Mouse (Mus musculus): ENCODE data around the gene Htra3. TPM values are rescaled to one million over a fixed set of nuclear protein-coding genes. Genes with fewer than 3 reads are reported as not detected.

Htra3 gene
- polyA plus RNA-seq, 1 experiment from 2014 or later: 47.9 TPM

GRCm38 (mm10) chr5:35689374-35689773, 9.8 kb upstream of the Htra3 start:
- H3K27ac ChIP-seq (ENCODE audit: low read depth): no peak overlapping the region
- DNase-seq (ENCODE audit: low spot score): no peak

GRCm38 (mm10) chr5:35688851-35689250, 9.3 kb upstream of the Htra3 start:
- Histone ChIP-seq H3K9ac (ENCODE audit: low read length) (no peak overlapping the region), H3K36me3 (ENCODE audit: control insufficient read depth, insufficient read depth, low read length) (no peaks in the 10 kb centered on the region), H3K4me1 (replicated peaks; ENCODE audit: control insufficient read depth, insufficient read depth, low read length) (peaks cover 42% of the 10 kb centered on the region), H3K27ac (ENCODE audit: low read depth) (no peak overlapping the region), H3K27me3 (replicated peaks; ENCODE audit: control insufficient read depth, insufficient read depth, low read length) (no peaks in the 10 kb centered on the region), H3K9me3 (ENCODE audit: control insufficient read depth, low read length) (no peaks in the 10 kb centered on the region), H3K4me2 (ENCODE audit: low read length) (no peak overlapping the region), H3K4me3 (ENCODE audit: low read depth, low read length) (no peak overlapping the region)
- ATAC-seq (replicated peaks; ENCODE audit: low FRiP score, low TSS enrichment, low read depth) (no peak), DNase-seq (ENCODE audit: low spot score) (no peak)
- 71% methylated on average over 2 of the region's 2 CpGs for WGBS

More at GRCm38 (mm10) chr5:35689374-35689773, 9.8 kb upstream of the Htra3 start:
- H3K4me2 ChIP-seq (ENCODE audit: low read length): no peak overlapping the region
- peaks cover 39% of the 10 kb centered on the region for H3K4me1 ChIP-seq (replicated peaks; ENCODE audit: control insufficient read depth, insufficient read depth, low read length)
- no peak for ATAC-seq (replicated peaks; ENCODE audit: low FRiP score, low TSS enrichment, low read depth)
- H3K36me3 ChIP-seq (ENCODE audit: control insufficient read depth, insufficient read depth, low read length): no peaks in the 10 kb centered on the region
- no peaks in the 10 kb centered on the region for H3K27me3 ChIP-seq (replicated peaks; ENCODE audit: control insufficient read depth, insufficient read depth, low read length)
- H3K4me3 ChIP-seq (ENCODE audit: low read depth, low read length): no peak overlapping the region
- no peak overlapping the region for H3K9ac ChIP-seq (ENCODE audit: low read length)
- H3K9me3 ChIP-seq (ENCODE audit: control insufficient read depth, low read length): no peaks in the 10 kb centered on the region

- Histone ChIP-seq H3K4me1 (replicated peaks; ENCODE audit: control insufficient read depth, insufficient read depth, low read length) (peaks cover 39% of the 10 kb centered on the region), H3K9me3 (ENCODE audit: control insufficient read depth, low read length) (no peaks in the 10 kb centered on the region), H3K27ac (ENCODE audit: low read depth) (no peak overlapping the region), H3K9ac (ENCODE audit: low read length) (no peak overlapping the region), H3K4me2 (ENCODE audit: low read length) (no peak overlapping the region), H3K27me3 (replicated peaks; ENCODE audit: control insufficient read depth, insufficient read depth, low read length) (no peaks in the 10 kb centered on the region), H3K36me3 (ENCODE audit: control insufficient read depth, insufficient read depth, low read length) (no peaks in the 10 kb centered on the region), H3K4me3 (ENCODE audit: low read depth, low read length) (no peak overlapping the region)
- 45% methylated on average over 5 of the region's 5 CpGs for WGBS
- ATAC-seq (replicated peaks; ENCODE audit: low FRiP score, low TSS enrichment, low read depth) (no peak), DNase-seq (ENCODE audit: low spot score) (no peak)
Measured at GRCm38 (mm10) chr5:35687098-35687497, 7.5 kb upstream of the Htra3 start.

- WGBS: 82% methylated on average over 4 of the region's 4 CpGs
- Histone ChIP-seq H3K4me2 (ENCODE audit: low read length) (no peak overlapping the region), H3K27ac (ENCODE audit: low read depth) (no peak overlapping the region), H3K4me1 (replicated peaks; ENCODE audit: control insufficient read depth, insufficient read depth, low read length) (peaks cover 31% of the 10 kb centered on the region), H3K27me3 (replicated peaks; ENCODE audit: control insufficient read depth, insufficient read depth, low read length) (no peaks in the 10 kb centered on the region), H3K9ac (ENCODE audit: low read length) (no peak overlapping the region), H3K9me3 (ENCODE audit: control insufficient read depth, low read length) (no peaks in the 10 kb centered on the region), H3K4me3 (ENCODE audit: low read depth, low read length) (no peak overlapping the region), H3K36me3 (ENCODE audit: control insufficient read depth, insufficient read depth, low read length) (no peaks in the 10 kb centered on the region)
- ATAC-seq (replicated peaks; ENCODE audit: low FRiP score, low TSS enrichment, low read depth) (no peak), DNase-seq (ENCODE audit: low spot score) (no peak)
Measured at GRCm38 (mm10) chr5:35686336-35686735, 6.8 kb upstream of the Htra3 start.

GRCm38 (mm10) chr5:35685079-35685478, 5.5 kb upstream of the Htra3 start:
- Histone ChIP-seq H3K4me2 (ENCODE audit: low read length) (no peak overlapping the region), H3K27ac (ENCODE audit: low read depth) (no peak overlapping the region), H3K36me3 (ENCODE audit: control insufficient read depth, insufficient read depth, low read length) (no peaks in the 10 kb centered on the region), H3K9me3 (ENCODE audit: control insufficient read depth, low read length) (no peaks in the 10 kb centered on the region), H3K4me3 (ENCODE audit: low read depth, low read length) (no peak overlapping the region), H3K4me1 (replicated peaks; ENCODE audit: control insufficient read depth, insufficient read depth, low read length) (peaks cover 22% of the 10 kb centered on the region), H3K9ac (ENCODE audit: low read length) (no peak overlapping the region), H3K27me3 (replicated peaks; ENCODE audit: control insufficient read depth, insufficient read depth, low read length) (peaks cover 2% of the 10 kb centered on the region)
- no peak for DNase-seq (ENCODE audit: low spot score)
- 54% methylated on average over 3 of the region's 3 CpGs for WGBS
- ATAC-seq (replicated peaks; ENCODE audit: low FRiP score, low TSS enrichment, low read depth): no peak

- Histone ChIP-seq H3K27me3 (replicated peaks; ENCODE audit: control insufficient read depth, insufficient read depth, low read length) (peaks cover 30% of the 10 kb centered on the region), H3K9ac (ENCODE audit: low read length) (no peak overlapping the region), H3K4me2 (ENCODE audit: low read length) (no peak overlapping the region), H3K36me3 (ENCODE audit: control insufficient read depth, insufficient read depth, low read length) (no peaks in the 10 kb centered on the region), H3K27ac (ENCODE audit: low read depth) (no peak overlapping the region), H3K9me3 (ENCODE audit: control insufficient read depth, low read length) (no peaks in the 10 kb centered on the region), H3K4me3 (ENCODE audit: low read depth, low read length) (no peak overlapping the region), H3K4me1 (replicated peaks; ENCODE audit: control insufficient read depth, insufficient read depth, low read length) (peaks cover 16% of the 10 kb centered on the region)
- WGBS: 64% methylated on average over 2 of the region's 2 CpGs
- ATAC-seq (replicated peaks; ENCODE audit: low FRiP score, low TSS enrichment, low read depth): no peak
- DNase-seq (ENCODE audit: low spot score): no peak
Measured at GRCm38 (mm10) chr5:35680958-35681357, 1.4 kb upstream of the Htra3 start.

GRCm38 (mm10) chr5:35676964-35677363, 2.6 kb downstream of the Htra3 start:
- 81% methylated on average over 7 of the region's 7 CpGs for WGBS
- Histone ChIP-seq H3K4me1 (replicated peaks; ENCODE audit: control insufficient read depth, insufficient read depth, low read length) (peaks cover 29% of the 10 kb centered on the region), H3K27me3 (replicated peaks; ENCODE audit: control insufficient read depth, insufficient read depth, low read length) (peaks cover 30% of the 10 kb centered on the region), H3K27ac (ENCODE audit: low read depth) (no peak overlapping the region), H3K4me3 (ENCODE audit: low read depth, low read length) (no peak overlapping the region), H3K9me3 (ENCODE audit: control insufficient read depth, low read length) (no peaks in the 10 kb centered on the region), H3K36me3 (ENCODE audit: control insufficient read depth, insufficient read depth, low read length) (no peaks in the 10 kb centered on the region), H3K4me2 (ENCODE audit: low read length) (no peak overlapping the region), H3K9ac (ENCODE audit: low read length) (no peak overlapping the region)
- ATAC-seq (replicated peaks; ENCODE audit: low FRiP score, low TSS enrichment, low read depth) (no peak), DNase-seq (ENCODE audit: low spot score) (no peak)

- Histone ChIP-seq H3K27me3 (replicated peaks; ENCODE audit: control insufficient read depth, insufficient read depth, low read length) (peaks cover 19% of the 10 kb centered on the region), H3K9me3 (ENCODE audit: control insufficient read depth, low read length) (no peaks in the 10 kb centered on the region), H3K36me3 (ENCODE audit: control insufficient read depth, insufficient read depth, low read length) (no peaks in the 10 kb centered on the region), H3K4me3 (ENCODE audit: low read depth, low read length) (no peak overlapping the region), H3K9ac (ENCODE audit: low read length) (no peak overlapping the region), H3K4me1 (replicated peaks; ENCODE audit: control insufficient read depth, insufficient read depth, low read length) (peaks cover 48% of the 10 kb centered on the region), H3K27ac (ENCODE audit: low read depth) (peak overlapping the region; percentile 76; the same call in 1 of the 2 replicates), H3K4me2 (ENCODE audit: low read length) (no peak overlapping the region)
- no peak for DNase-seq (ENCODE audit: low spot score)
- ATAC-seq (replicated peaks; ENCODE audit: low FRiP score, low TSS enrichment, low read depth): no peak
- 40% methylated on average over 4 of the region's 4 CpGs for WGBS
Measured at GRCm38 (mm10) chr5:35674081-35674555, 5.5 kb downstream of the Htra3 start.

- H3K27me3 ChIP-seq (replicated peaks; ENCODE audit: control insufficient read depth, insufficient read depth, low read length): peaks cover 9% of the 10 kb centered on the region
- 0 out of 2 replicates have a peak overlapping the region, but pooled peaks have one; percentile 13 for H3K4me2 ChIP-seq (ENCODE audit: low read length)
- peak; percentile 74; the same call in 1 of the 2 replicates for ATAC-seq (replicated peaks; ENCODE audit: low FRiP score, low TSS enrichment, low read depth)
- H3K4me3 ChIP-seq (ENCODE audit: low read depth, low read length): no peak overlapping the region
- peak overlapping the region; percentile 76 for H3K27ac ChIP-seq (ENCODE audit: low read depth)
- no peaks in the 10 kb centered on the region for H3K9me3 ChIP-seq (ENCODE audit: control insufficient read depth, low read length)
- no peak overlapping the region for H3K9ac ChIP-seq (ENCODE audit: low read length)
- no peaks in the 10 kb centered on the region for H3K36me3 ChIP-seq (ENCODE audit: control insufficient read depth, insufficient read depth, low read length)
- peaks cover 44% of the 10 kb centered on the region for H3K4me1 ChIP-seq (replicated peaks; ENCODE audit: control insufficient read depth, insufficient read depth, low read length)
- 38% methylated on average over 7 of the region's 7 CpGs for WGBS
- DNase-seq (ENCODE audit: low spot score): peak; percentile 67
Measured at GRCm38 (mm10) chr5:35673086-35673485, 6.5 kb downstream of the Htra3 start.

All from intestine, embryonic 14.5 days (tissue).